Mouse (Mus musculus) heart, embryonic 10.5 days (tissue): ENCODE data around the gene Zeb2. TPM values are rescaled to one million over a fixed set of nuclear protein-coding genes. Genes with fewer than 3 reads are reported as not detected.

Experiments
- DNase-seq: peaks from one replicate; pipeline ENCODE4 v3.0.0-alpha.2; 2017; ENCODE audit warnings: low spot score
- H3K27ac ChIP-seq: fragments of 300-500 bp; sonication (generic); 2 replicates; pipeline ENCODE4 v1.5.1; 2016; ENCODE audit warnings: mild to moderate bottlenecking
- H3K27me3 ChIP-seq: fragments of 300-500 bp; sonication (generic); 2 replicates; pipeline ENCODE4 v1.6.1; 2016; ENCODE audit warnings: mild to moderate bottlenecking; ENCODE audit not compliant: poor library complexity, insufficient read depth, severe bottlenecking
- H3K36me3 ChIP-seq: fragments of 300-500 bp; sonication (generic); 2 replicates; pipeline ENCODE4 v1.6.1; 2016; ENCODE audit warnings: mild to moderate bottlenecking, moderate library complexity
- H3K4me1 ChIP-seq: fragments of 300-500 bp; sonication (generic); 2 replicates; pipeline ENCODE4 v1.6.1; 2016; ENCODE audit warnings: mild to moderate bottlenecking
- H3K4me3 ChIP-seq: fragments of 300-500 bp; sonication (generic); 2 replicates; pipeline ENCODE4 v1.5.1; 2016; ENCODE audit warnings: mild to moderate bottlenecking, moderate library complexity
- H3K9me3 ChIP-seq: fragments of 300-500 bp; sonication (generic); 2 replicates; pipeline ENCODE4 v1.6.1; 2016; ENCODE audit warnings: mild to moderate bottlenecking, moderate library complexity
- WGBS: fragments of 180-500 bp; shearing (Covaris S2); methylation state at CpG from one replicate; pipeline ENCODE4 v1.1.7; 2016; 5-methylcytosine and 5-hydroxymethylcytosine counted together
- microRNA-seq: library from miRNA; unstranded; fragments of <30 nt; microRNA quantifications from one replicate; pipeline ENCODE4, GENCODE M21; 2017
- polyA plus RNA-seq: library from polyadenylated mRNA; unstranded; fragments of >200 nt; fragmentation: Nextera tagmentation; extraction: Ambion mirVana; gene quantifications from 2 replicates; pipeline ENCODE4 v1.2.1, GENCODE M21; 2016

The Zeb2 gene
- polyA plus RNA-seq, 1 experiment from 2014 or later, result 25.1 TPM

DNA sequence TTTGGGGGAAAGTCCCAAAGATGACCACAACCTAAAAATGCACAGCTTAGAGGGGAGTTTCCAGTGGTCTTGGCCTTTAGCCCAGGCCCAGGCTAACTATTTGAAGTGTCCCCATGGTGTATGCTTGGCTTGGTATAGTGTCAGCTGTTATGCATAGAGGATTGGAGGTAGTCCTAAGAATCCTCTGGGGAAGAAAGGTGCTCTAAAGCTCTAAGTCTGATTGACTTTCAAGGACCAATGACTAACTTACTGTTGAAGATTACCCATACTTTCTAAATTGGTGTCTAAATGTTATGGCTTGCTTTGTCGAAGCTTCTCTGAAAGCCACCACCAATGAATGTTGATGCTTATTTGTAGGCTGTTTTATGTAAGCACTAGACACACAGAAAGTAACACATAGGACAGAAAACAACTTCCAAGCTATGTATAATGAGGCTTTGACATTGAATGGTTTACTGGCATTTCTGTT lies 159.8 kb downstream of the Zeb2 start:
- peaks cover 10% of the 10 kb centered on the region for H3K4me1 ChIP-seq
- H3K4me3 ChIP-seq, result no peak overlapping the region
- 77% methylated on average over 1 of the region's 1 CpGs for WGBS
- H3K36me3 ChIP-seq, result no peaks in the 10 kb centered on the region
- no peak for DNase-seq
- no peaks in the 10 kb centered on the region for H3K27me3 ChIP-seq
- H3K9me3 ChIP-seq, result no peaks in the 10 kb centered on the region
- no peak overlapping the region for H3K27ac ChIP-seq

DNA sequence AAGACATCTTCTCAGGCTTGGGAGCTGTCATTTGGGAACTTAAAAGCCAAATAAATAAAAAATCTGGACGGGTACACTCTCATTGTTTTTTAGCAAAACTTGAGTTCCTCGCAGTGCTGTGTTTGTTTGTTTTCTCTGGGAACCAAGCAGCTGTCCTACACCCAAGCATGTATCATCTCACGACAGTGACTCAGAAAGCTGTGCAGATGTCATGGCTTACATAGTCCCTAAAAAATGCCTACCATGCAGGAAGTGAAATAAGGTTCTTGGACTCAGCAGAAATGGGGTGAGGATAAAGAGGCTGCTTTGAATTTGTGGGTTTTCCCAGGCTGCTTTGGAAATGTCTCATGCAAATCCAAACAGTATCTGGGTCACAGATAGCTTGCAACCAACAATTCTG lies 161.0 kb downstream of the Zeb2 start:
- no peak overlapping the region for H3K4me3 ChIP-seq
- DNase-seq, result no peak
- peaks cover 18% of the 10 kb centered on the region for H3K4me1 ChIP-seq
- 30% methylated on average over 3 of the region's 3 CpGs for WGBS
- no peak overlapping the region for H3K27ac ChIP-seq
- no peaks in the 10 kb centered on the region for H3K9me3 ChIP-seq
- H3K36me3 ChIP-seq, result no peaks in the 10 kb centered on the region
- no peaks in the 10 kb centered on the region for H3K27me3 ChIP-seq

DNA sequence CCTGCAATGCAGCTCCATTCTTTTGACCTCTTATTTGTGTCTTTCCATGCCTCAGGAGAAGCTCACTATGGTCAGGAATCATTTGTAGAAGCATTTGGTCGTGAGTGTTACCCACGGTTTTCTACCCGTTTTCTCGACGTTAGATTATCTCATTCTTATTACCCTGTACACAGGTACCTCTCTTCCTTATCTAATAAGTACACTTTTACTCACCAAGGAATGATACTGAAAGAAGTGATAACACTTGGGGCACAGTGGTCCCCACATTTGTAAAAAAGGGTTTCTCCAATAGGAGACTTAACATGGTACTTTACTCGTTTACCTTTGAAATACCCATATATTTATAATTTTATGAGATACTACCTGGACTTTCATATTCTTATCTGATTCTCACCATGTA lies 161.7 kb downstream of the Zeb2 start:
- no peaks in the 10 kb centered on the region for H3K9me3 ChIP-seq
- H3K4me3 ChIP-seq, result no peak overlapping the region
- H3K4me1 ChIP-seq, result peaks cover 18% of the 10 kb centered on the region
- 68% methylated on average over 6 of the region's 6 CpGs for WGBS
- DNase-seq, result no peak
- no peak overlapping the region for H3K27ac ChIP-seq
- H3K27me3 ChIP-seq, result no peaks in the 10 kb centered on the region
- no peaks in the 10 kb centered on the region for H3K36me3 ChIP-seq

DNA sequence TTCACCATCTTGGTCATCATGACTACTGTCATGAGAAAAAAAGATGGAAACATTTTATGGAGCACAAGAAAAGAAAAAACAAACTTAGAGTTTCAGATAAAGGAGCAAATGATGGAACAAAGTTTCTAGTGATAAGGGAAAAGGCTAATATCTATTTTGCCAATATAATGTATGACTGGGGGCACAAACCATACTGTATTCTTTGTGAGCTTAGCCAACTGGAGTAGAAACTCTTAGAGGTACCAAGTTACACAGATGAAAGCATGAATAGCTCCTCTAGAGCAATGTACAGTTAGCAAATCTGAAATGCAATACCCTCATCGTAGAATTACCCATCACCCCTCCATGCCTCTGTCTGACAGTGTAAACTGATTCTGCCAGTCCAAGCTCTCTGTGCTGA lies 163.0 kb downstream of the Zeb2 start:
- Histone ChIP-seq H3K4me1 (peaks cover 18% of the 10 kb centered on the region), H3K36me3 (no peaks in the 10 kb centered on the region), H3K27me3 (no peaks in the 10 kb centered on the region), H3K4me3 (no peak overlapping the region), H3K9me3 (no peaks in the 10 kb centered on the region), H3K27ac (no peak overlapping the region)
- no peak for DNase-seq
- WGBS, result 78% methylated on average over 1 of the region's 1 CpGs

DNA sequence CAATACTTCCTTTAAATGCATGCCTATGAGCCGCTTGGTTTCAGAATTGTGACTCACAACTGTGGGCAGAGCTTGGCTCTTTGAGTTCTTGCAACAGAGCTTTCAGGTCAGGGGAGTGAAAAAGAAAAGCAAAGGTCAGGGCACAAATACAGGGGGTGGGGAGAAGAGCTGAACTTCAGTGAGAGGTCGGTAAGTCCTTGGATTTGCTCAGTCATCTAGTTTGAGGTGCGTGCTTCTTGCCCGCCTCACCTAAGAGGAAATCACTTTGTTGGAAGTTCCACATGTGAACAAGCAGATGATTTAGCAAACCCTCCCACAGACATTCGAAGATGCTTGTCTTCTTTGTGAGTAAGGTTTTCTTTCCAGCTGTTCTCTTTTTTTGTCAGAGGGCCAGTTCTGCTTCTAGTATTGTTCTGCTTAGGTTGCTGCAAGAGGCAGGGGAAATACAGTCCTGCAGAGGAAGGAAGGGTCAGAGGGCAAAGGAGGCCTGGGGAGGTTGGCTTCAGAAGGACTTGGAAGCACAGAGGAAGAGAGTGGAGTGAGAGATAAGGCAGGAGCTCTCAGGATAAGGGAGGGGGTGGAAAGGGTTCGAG lies 164.3 kb downstream of the Zeb2 start:
- H3K4me3 ChIP-seq, result no peak overlapping the region
- no peaks in the 10 kb centered on the region for H3K27me3 ChIP-seq
- H3K4me1 ChIP-seq, result peaks cover 18% of the 10 kb centered on the region
- H3K9me3 ChIP-seq, result no peaks in the 10 kb centered on the region
- no peak for DNase-seq
- peak overlapping the region; percentile 83 for H3K27ac ChIP-seq
- 28% methylated on average over 6 of the region's 6 CpGs for WGBS
- no peaks in the 10 kb centered on the region for H3K36me3 ChIP-seq

DNA sequence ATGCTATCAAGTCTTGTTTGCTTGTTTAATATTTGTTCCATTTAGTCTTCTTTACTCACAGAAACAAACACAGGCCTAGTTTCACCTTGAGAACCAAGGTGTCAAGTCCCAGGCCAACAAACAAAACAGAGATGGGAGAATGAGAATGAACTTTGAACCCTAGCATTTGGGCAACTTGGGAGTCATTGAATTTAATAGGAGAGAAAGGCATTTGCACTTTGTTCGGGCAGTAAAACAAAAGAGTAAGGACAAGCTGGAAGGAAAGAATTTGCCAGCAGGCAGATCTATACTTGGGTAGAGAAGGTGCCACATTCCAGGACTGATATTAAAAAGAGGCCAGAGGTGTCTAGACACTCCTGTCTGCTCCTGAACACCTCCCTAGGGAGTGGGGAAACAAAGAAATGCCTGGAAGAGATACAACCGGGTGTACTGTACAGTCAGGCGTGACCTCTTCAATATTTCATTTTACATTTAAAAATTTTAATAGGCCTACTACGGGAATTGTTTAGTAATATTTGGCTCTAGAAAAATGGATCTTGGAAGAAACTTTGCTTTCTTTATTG lies 165.5 kb downstream of the Zeb2 start:
- no peaks in the 10 kb centered on the region for H3K27me3 ChIP-seq
- peaks cover 18% of the 10 kb centered on the region for H3K4me1 ChIP-seq
- H3K36me3 ChIP-seq, result no peaks in the 10 kb centered on the region
- H3K27ac ChIP-seq, result peak overlapping the region; percentile 83
- WGBS, result 42% methylated on average over 4 of the region's 4 CpGs
- no peak overlapping the region for H3K4me3 ChIP-seq
- DNase-seq, result no peak
- H3K9me3 ChIP-seq, result no peaks in the 10 kb centered on the region

DNA sequence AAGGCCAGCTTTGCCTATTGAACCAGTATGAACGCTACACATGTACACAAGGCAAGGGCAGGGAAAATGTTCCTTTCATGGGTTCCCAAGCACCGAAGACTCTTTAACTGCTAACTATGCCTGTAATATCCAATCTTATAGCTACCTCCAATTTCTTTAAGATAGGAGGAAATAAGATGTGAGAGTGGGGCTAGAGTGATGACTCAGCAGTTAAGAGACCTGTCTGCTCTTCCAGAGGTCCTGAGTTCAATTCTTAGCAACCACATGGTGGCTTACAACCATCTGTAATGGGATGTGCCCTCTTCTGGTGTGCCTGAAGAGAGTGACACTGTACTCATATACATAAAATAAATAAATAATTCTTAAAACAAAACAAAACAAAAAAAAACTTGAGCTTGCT lies 172.5 kb downstream of the Zeb2 start:
- H3K27ac ChIP-seq, result no peak overlapping the region
- no peaks in the 10 kb centered on the region for H3K36me3 ChIP-seq
- no peaks in the 10 kb centered on the region for H3K4me1 ChIP-seq
- H3K9me3 ChIP-seq, result no peaks in the 10 kb centered on the region
- 88% methylated on average over 2 of the region's 2 CpGs for WGBS
- DNase-seq, result no peak
- H3K4me3 ChIP-seq, result no peak overlapping the region
- H3K27me3 ChIP-seq, result no peaks in the 10 kb centered on the region

Small RNA genes lying within 50 kb of the gene (microRNA-seq; reads per million reads assigned to microRNA genes)
- 1.3 reads per million for gene Mir5129

Other genes starting within 250 kb of the Zeb2 start
- gene Gtdc1, start 189.7 kb downstream of the Zeb2 start, polyA plus RNA-seq, result 10.5 and 10.7 TPM in 2 replicates